Mouse (Mus musculus) neural tube, embryonic 15.5 days (tissue): ENCODE measurements at regions not wholly inside any gene's neighbourhood (a gene's known extent, or its start where the extent isn't known, plus 50 kb on each side); places are given as distances from the start of the nearest gene placed in this dataset.

ENCODE experiments used
- ATAC-seq: fragments of 200-750 bp; cut with Nextera tagmentation; 2 replicates; pipeline ENCODE4 v1.8.0; 2017; ENCODE audit warnings: mild to moderate bottlenecking, moderate TSS enrichment, moderate library complexity; ENCODE audit not compliant: low FRiP score
- H3K27ac ChIP-seq: fragments of 300-500 bp; sonication (generic); replicated peaks from 2 replicates; pipeline ENCODE4 v1.5.1; 2015; ENCODE audit warnings: mild to moderate bottlenecking, inconsistent platforms
- H3K27me3 ChIP-seq: fragments of 300-500 bp; sonication (generic); replicated peaks from 2 replicates; pipeline ENCODE4 v1.6.1; 2015; ENCODE audit warnings: inconsistent platforms
- H3K36me3 ChIP-seq: fragments of 300-500 bp; sonication (generic); 2 replicates; pipeline ENCODE4 v1.6.1; 2015; ENCODE audit warnings: inconsistent platforms
- H3K4me1 ChIP-seq: fragments of 300-500 bp; sonication (generic); 2 replicates; pipeline ENCODE4 v1.6.1; 2015; ENCODE audit warnings: inconsistent platforms
- H3K4me2 ChIP-seq: fragments of 300-500 bp; sonication (generic); 2 replicates; pipeline ENCODE4 v1.6.1; 2015; ENCODE audit warnings: inconsistent platforms, mild to moderate bottlenecking, moderate library complexity
- H3K4me3 ChIP-seq: fragments of 300-500 bp; sonication (generic); replicated peaks from 2 replicates; pipeline ENCODE4 v1.5.1; 2015; ENCODE audit warnings: mild to moderate bottlenecking, inconsistent platforms
- H3K9ac ChIP-seq: fragments of 300-500 bp; sonication (generic); replicated peaks from 2 replicates; pipeline ENCODE4 v1.6.1; 2015; ENCODE audit warnings: mild to moderate bottlenecking, inconsistent platforms
- H3K9me3 ChIP-seq: fragments of 300-500 bp; sonication (generic); replicated peaks from 2 replicates; pipeline ENCODE4 v1.6.1; 2016; ENCODE audit warnings: inconsistent platforms
- WGBS: fragments of 180-500 bp; shearing (Covaris S2); methylation state at CpG from one replicate; pipeline ENCODE4 v1.1.7; 2015; ENCODE audit warnings: mixed read lengths; 5-methylcytosine and 5-hydroxymethylcytosine counted together

- Histone ChIP-seq H3K9ac (no peak overlapping the region), H3K4me1 (no peaks in the 10 kb centered on the region), H3K27me3 (no peaks in the 10 kb centered on the region), H3K27ac (no peak overlapping the region), H3K4me3 (no peak overlapping the region), H3K36me3 (no peaks in the 10 kb centered on the region), H3K9me3 (no peaks in the 10 kb centered on the region), H3K4me2 (no peak overlapping the region)
- 88% methylated on average over 1 of the region's 1 CpGs for WGBS
- no peak for ATAC-seq
Observed at GRCm38 (mm10) chr10:19138258-19138657, 122.8 kb upstream of the Tnfaip3 start.

- Histone ChIP-seq H3K9ac (no peak overlapping the region), H3K4me1 (no peaks in the 10 kb centered on the region), H3K9me3 (no peaks in the 10 kb centered on the region), H3K4me2 (no peak overlapping the region), H3K36me3 (no peaks in the 10 kb centered on the region), H3K27ac (no peak overlapping the region), H3K27me3 (no peaks in the 10 kb centered on the region), H3K4me3 (no peak overlapping the region)
- ATAC-seq, result no peak
- WGBS, result 68% methylated on average over 4 of the region's 4 CpGs
Observed at GRCm38 (mm10) chr10:19127581-19128291, 112.3 kb upstream of the Tnfaip3 start.

GRCm38 (mm10) chr10:19126922-19127321 is 111.5 kb upstream of the Tnfaip3 start:
- Histone ChIP-seq H3K36me3 (no peaks in the 10 kb centered on the region), H3K4me1 (no peaks in the 10 kb centered on the region), H3K4me2 (no peak overlapping the region), H3K9ac (no peak overlapping the region), H3K27me3 (no peaks in the 10 kb centered on the region), H3K9me3 (no peaks in the 10 kb centered on the region), H3K4me3 (no peak overlapping the region), H3K27ac (no peak overlapping the region)
- no peak for ATAC-seq
- WGBS, result 74% methylated on average over 2 of the region's 2 CpGs

- H3K9ac ChIP-seq, result no peak overlapping the region
- WGBS, result 83% methylated on average over 4 of the region's 4 CpGs
- H3K4me1 ChIP-seq, result no peaks in the 10 kb centered on the region
- H3K36me3 ChIP-seq, result no peaks in the 10 kb centered on the region
- no peak overlapping the region for H3K27ac ChIP-seq
- no peaks in the 10 kb centered on the region for H3K27me3 ChIP-seq
- no peak overlapping the region for H3K4me3 ChIP-seq
- no peak overlapping the region for H3K4me2 ChIP-seq
- H3K9me3 ChIP-seq, result no peaks in the 10 kb centered on the region
- no peak for ATAC-seq
Observed at GRCm38 (mm10) chr10:19126438-19126837, 111.0 kb upstream of the Tnfaip3 start.

- 57% methylated on average over 7 of the region's 7 CpGs for WGBS
- no peak for ATAC-seq
Observed at GRCm38 (mm10) chr10:19123691-19124090, 108.2 kb upstream of the Tnfaip3 start.

GRCm38 (mm10) chr10:19122221-19122620 is 106.8 kb upstream of the Tnfaip3 start:
- H3K4me2 ChIP-seq, result no peak overlapping the region
- H3K36me3 ChIP-seq, result no peaks in the 10 kb centered on the region
- no peaks in the 10 kb centered on the region for H3K9me3 ChIP-seq
- no peak overlapping the region for H3K27ac ChIP-seq
- no peak overlapping the region for H3K9ac ChIP-seq
- H3K4me3 ChIP-seq, result no peak overlapping the region
- H3K4me1 ChIP-seq, result no peaks in the 10 kb centered on the region
- ATAC-seq, result no peak
- WGBS, result 62% methylated on average over 6 of the region's 6 CpGs
- H3K27me3 ChIP-seq, result no peaks in the 10 kb centered on the region

More at GRCm38 (mm10) chr10:19123691-19124090, 108.2 kb upstream of the Tnfaip3 start:
- no peaks in the 10 kb centered on the region for H3K36me3 ChIP-seq
- no peak overlapping the region for H3K4me3 ChIP-seq
- no peaks in the 10 kb centered on the region for H3K9me3 ChIP-seq
- no peaks in the 10 kb centered on the region for H3K27me3 ChIP-seq
- no peaks in the 10 kb centered on the region for H3K4me1 ChIP-seq
- no peak overlapping the region for H3K4me2 ChIP-seq
- no peak overlapping the region for H3K27ac ChIP-seq
- H3K9ac ChIP-seq, result no peak overlapping the region

- Histone ChIP-seq H3K4me2 (no peak overlapping the region), H3K9ac (no peak overlapping the region), H3K27me3 (no peaks in the 10 kb centered on the region), H3K4me1 (no peaks in the 10 kb centered on the region), H3K4me3 (no peak overlapping the region), H3K36me3 (no peaks in the 10 kb centered on the region), H3K27ac (no peak overlapping the region), H3K9me3 (no peaks in the 10 kb centered on the region)
- no peak for ATAC-seq
- 84% methylated on average over 8 of the region's 8 CpGs for WGBS
Observed at GRCm38 (mm10) chr10:19119281-19120049, 104.0 kb upstream of the Tnfaip3 start.

GRCm38 (mm10) chr10:19118569-19119280 is 103.3 kb upstream of the Tnfaip3 start:
- Histone ChIP-seq H3K9ac (no peak overlapping the region), H3K4me2 (no peak overlapping the region), H3K9me3 (no peaks in the 10 kb centered on the region), H3K4me1 (no peaks in the 10 kb centered on the region), H3K36me3 (no peaks in the 10 kb centered on the region), H3K4me3 (no peak overlapping the region), H3K27me3 (no peaks in the 10 kb centered on the region), H3K27ac (no peak overlapping the region)
- ATAC-seq, result no peak
- WGBS, result 86% methylated on average over 5 of the region's 5 CpGs

GRCm38 (mm10) chr10:19117071-19117605 is 101.7 kb upstream of the Tnfaip3 start:
- Histone ChIP-seq H3K36me3 (no peaks in the 10 kb centered on the region), H3K9me3 (no peaks in the 10 kb centered on the region), H3K27me3 (no peaks in the 10 kb centered on the region), H3K9ac (no peak overlapping the region), H3K4me1 (no peaks in the 10 kb centered on the region), H3K27ac (no peak overlapping the region), H3K4me2 (no peak overlapping the region), H3K4me3 (no peak overlapping the region)
- 56% methylated on average over 9 of the region's 9 CpGs for WGBS
- no peak for ATAC-seq

GRCm38 (mm10) chr10:19112459-19112858 is 97.0 kb upstream of the Tnfaip3 start:
- Histone ChIP-seq H3K4me1 (no peaks in the 10 kb centered on the region), H3K4me2 (no peak overlapping the region), H3K27ac (no peak overlapping the region), H3K27me3 (no peaks in the 10 kb centered on the region), H3K9ac (no peak overlapping the region), H3K9me3 (no peaks in the 10 kb centered on the region), H3K36me3 (no peaks in the 10 kb centered on the region), H3K4me3 (no peak overlapping the region)
- ATAC-seq, result no peak
- 44% methylated on average over 2 of the region's 2 CpGs for WGBS

- Histone ChIP-seq H3K9me3 (no peaks in the 10 kb centered on the region), H3K4me2 (no peak overlapping the region), H3K27ac (no peak overlapping the region), H3K27me3 (no peaks in the 10 kb centered on the region), H3K4me1 (no peaks in the 10 kb centered on the region), H3K9ac (no peak overlapping the region), H3K36me3 (no peaks in the 10 kb centered on the region), H3K4me3 (no peak overlapping the region)
- no peak for ATAC-seq
- WGBS, result 65% methylated on average over 6 of the region's 6 CpGs
Observed at GRCm38 (mm10) chr10:19105231-19105681, 89.8 kb upstream of the Tnfaip3 start.
